Mouse (Mus musculus): ENCODE measurements around the gene Pfkp. TPM values are rescaled to one million over a fixed set of nuclear protein-coding genes. Genes with fewer than 3 reads are reported as not detected.

Pfkp gene
- 75.7 and 77.6 TPM in 2 replicates for polyA plus RNA-seq (2015; fragmentation: Nextera tagmentation; extraction: Ambion mirVana)

GRCm38 (mm10) chr13:6648669-6649233 is at the start of gene Pfkp:
TSS of gene Pfkp (minus strand) at chr13:6648777.
- peak within 1 kb of the TSS; percentile 60 for H3K9ac ChIP-seq (ENCODE audit: low read depth, low read length)
- peak; percentile 96 for ATAC-seq
- H3K4me3 ChIP-seq (ENCODE audit: low read depth, low read length): peak within 1 kb of the TSS; percentile 68
- no peak for TF ChIP-seq CTCF (IDR thresholded peaks at IDR 0.05; ENCODE audit: low read depth)
- H3K9me3 ChIP-seq (ENCODE audit: control insufficient read depth): no peaks in the 10 kb centered on the region
- H3K36me3 ChIP-seq (ENCODE audit: control insufficient read depth, insufficient read depth): peaks cover 5% of the 10 kb centered on the region; the same call in 1 of the 2 replicates
- peak within 1 kb of the TSS; percentile 99 for H3K4me2 ChIP-seq (replicated peaks; ENCODE audit: low read depth)
- 1% methylated on average over 34 of the region's 34 CpGs for WGBS
- 0 out of 2 replicates have a peak, but pooled peaks cover 4% of the 10 kb centered on the region for H3K4me1 ChIP-seq (replicated peaks; ENCODE audit: control insufficient read depth, insufficient read depth, low read length)
- H3K27ac ChIP-seq (ENCODE audit: low read depth, low read length): peak within 1 kb of the TSS; percentile 78
- H3K27me3 ChIP-seq (replicated peaks; ENCODE audit: control insufficient read depth, insufficient read depth, low read length): no peaks in the 10 kb centered on the region

GRCm38 (mm10) chr13:6690607-6691006 is 42.0 kb upstream of the Pfkp start:
- 0 out of 2 replicates have a peak, but pooled peaks have one; percentile 10 for ATAC-seq
- no peak for TF ChIP-seq CTCF (IDR thresholded peaks at IDR 0.05; ENCODE audit: low read depth)
- Histone ChIP-seq H3K9me3 (ENCODE audit: control insufficient read depth) (no peaks in the 10 kb centered on the region), H3K4me2 (replicated peaks; ENCODE audit: low read depth) (no peak overlapping the region), H3K4me3 (ENCODE audit: low read depth, low read length) (no peak overlapping the region), H3K4me1 (replicated peaks; ENCODE audit: control insufficient read depth, insufficient read depth, low read length) (no peaks in the 10 kb centered on the region), H3K27me3 (replicated peaks; ENCODE audit: control insufficient read depth, insufficient read depth, low read length) (no peaks in the 10 kb centered on the region), H3K9ac (ENCODE audit: low read depth, low read length) (no peak overlapping the region), H3K36me3 (ENCODE audit: control insufficient read depth, insufficient read depth) (no peaks in the 10 kb centered on the region), H3K27ac (ENCODE audit: low read depth, low read length) (no peak overlapping the region)
- WGBS: 74% methylated on average over 3 of the region's 3 CpGs

GRCm38 (mm10) chr13:6689962-6690361 is 41.4 kb upstream of the Pfkp start:
- no peaks in the 10 kb centered on the region for H3K9me3 ChIP-seq (ENCODE audit: control insufficient read depth)
- no peak overlapping the region for H3K27ac ChIP-seq (ENCODE audit: low read depth, low read length)
- no peak overlapping the region for H3K9ac ChIP-seq (ENCODE audit: low read depth, low read length)
- no peaks in the 10 kb centered on the region for H3K4me1 ChIP-seq (replicated peaks; ENCODE audit: control insufficient read depth, insufficient read depth, low read length)
- no peaks in the 10 kb centered on the region for H3K27me3 ChIP-seq (replicated peaks; ENCODE audit: control insufficient read depth, insufficient read depth, low read length)
- H3K36me3 ChIP-seq (ENCODE audit: control insufficient read depth, insufficient read depth): no peaks in the 10 kb centered on the region
- TF ChIP-seq CTCF (IDR thresholded peaks at IDR 0.05; ENCODE audit: low read depth): peak; percentile 93
- no peak overlapping the region for H3K4me3 ChIP-seq (ENCODE audit: low read depth, low read length)
- ATAC-seq: peak; percentile 68
- WGBS: 71% methylated on average over 4 of the region's 4 CpGs
- no peak overlapping the region for H3K4me2 ChIP-seq (replicated peaks; ENCODE audit: low read depth)

GRCm38 (mm10) chr13:6688790-6689433 is 40.3 kb upstream of the Pfkp start:
- ATAC-seq: no peak
- Histone ChIP-seq H3K27me3 (replicated peaks; ENCODE audit: control insufficient read depth, insufficient read depth, low read length) (no peaks in the 10 kb centered on the region), H3K27ac (ENCODE audit: low read depth, low read length) (no peak overlapping the region), H3K36me3 (ENCODE audit: control insufficient read depth, insufficient read depth) (no peaks in the 10 kb centered on the region), H3K4me1 (replicated peaks; ENCODE audit: control insufficient read depth, insufficient read depth, low read length) (no peaks in the 10 kb centered on the region), H3K9me3 (ENCODE audit: control insufficient read depth) (no peaks in the 10 kb centered on the region), H3K4me3 (ENCODE audit: low read depth, low read length) (no peak overlapping the region), H3K9ac (ENCODE audit: low read depth, low read length) (no peak overlapping the region), H3K4me2 (replicated peaks; ENCODE audit: low read depth) (no peak overlapping the region)
- WGBS: 47% methylated on average over 7 of the region's 7 CpGs
- TF ChIP-seq CTCF (IDR thresholded peaks at IDR 0.05; ENCODE audit: low read depth): peak; percentile 73

- Histone ChIP-seq H3K4me1 (replicated peaks; ENCODE audit: control insufficient read depth, insufficient read depth, low read length) (no peaks in the 10 kb centered on the region), H3K27me3 (replicated peaks; ENCODE audit: control insufficient read depth, insufficient read depth, low read length) (no peaks in the 10 kb centered on the region), H3K9ac (ENCODE audit: low read depth, low read length) (no peak overlapping the region), H3K9me3 (ENCODE audit: control insufficient read depth) (no peaks in the 10 kb centered on the region), H3K27ac (ENCODE audit: low read depth, low read length) (no peak overlapping the region), H3K36me3 (ENCODE audit: control insufficient read depth, insufficient read depth) (no peaks in the 10 kb centered on the region), H3K4me3 (ENCODE audit: low read depth, low read length) (no peak overlapping the region), H3K4me2 (replicated peaks; ENCODE audit: low read depth) (no peak overlapping the region)
- no peak for TF ChIP-seq CTCF (IDR thresholded peaks at IDR 0.05; ENCODE audit: low read depth)
- WGBS: 58% methylated on average over 4 of the region's 4 CpGs
- ATAC-seq: no peak
Measured at GRCm38 (mm10) chr13:6666887-6667286, 18.3 kb upstream of the Pfkp start.

- no peaks in the 10 kb centered on the region for H3K4me1 ChIP-seq (replicated peaks; ENCODE audit: control insufficient read depth, insufficient read depth, low read length)
- WGBS: 27% methylated on average over 1 of the region's 1 CpGs
- no peak for TF ChIP-seq CTCF (IDR thresholded peaks at IDR 0.05; ENCODE audit: low read depth)
- no peaks in the 10 kb centered on the region for H3K27me3 ChIP-seq (replicated peaks; ENCODE audit: control insufficient read depth, insufficient read depth, low read length)
- ATAC-seq: no peak
- no peak overlapping the region for H3K9ac ChIP-seq (ENCODE audit: low read depth, low read length)
- H3K36me3 ChIP-seq (ENCODE audit: control insufficient read depth, insufficient read depth): no peaks in the 10 kb centered on the region
- H3K27ac ChIP-seq (ENCODE audit: low read depth, low read length): no peak overlapping the region
- no peak overlapping the region for H3K4me3 ChIP-seq (ENCODE audit: low read depth, low read length)
- H3K4me2 ChIP-seq (replicated peaks; ENCODE audit: low read depth): no peak overlapping the region
- no peaks in the 10 kb centered on the region for H3K9me3 ChIP-seq (ENCODE audit: control insufficient read depth)
Measured at GRCm38 (mm10) chr13:6665506-6665905, 16.9 kb upstream of the Pfkp start.
